Mouse (Mus musculus): ENCODE data around the gene Ccdc8.

GRCm38 (mm10) chr7:16968414-16968813 is 24.1 kb upstream of the Ccdc8 start:
- no peak for TF ChIP-seq CTCF (conservative IDR thresholded peaks at IDR 0.05; ENCODE audit: low read length)
- no peak for TF ChIP-seq POU5F1 (IDR thresholded peaks at IDR 0.05; ENCODE audit: borderline replicate concordance, low read length)
- no peak for TF ChIP-seq NANOG (IDR thresholded peaks at IDR 0.05; ENCODE audit: borderline replicate concordance, low read length)
